Mouse (Mus musculus) lung, postnatal 0 days (tissue): ENCODE data around the gene Syt5.

ENCODE experiments used
- CTCF ChIP-seq: IDR thresholded peaks from 2 replicates; pipeline ENCODE4 v1.5.1; 2016; ENCODE audit warnings: antibody characterized with exemption, mild to moderate bottlenecking
- EP300 ChIP-seq: IDR thresholded peaks from 2 replicates; pipeline ENCODE4 v1.6.1; 2016; ENCODE audit warnings: antibody characterized with exemption, mild to moderate bottlenecking, control low read depth

DNA sequence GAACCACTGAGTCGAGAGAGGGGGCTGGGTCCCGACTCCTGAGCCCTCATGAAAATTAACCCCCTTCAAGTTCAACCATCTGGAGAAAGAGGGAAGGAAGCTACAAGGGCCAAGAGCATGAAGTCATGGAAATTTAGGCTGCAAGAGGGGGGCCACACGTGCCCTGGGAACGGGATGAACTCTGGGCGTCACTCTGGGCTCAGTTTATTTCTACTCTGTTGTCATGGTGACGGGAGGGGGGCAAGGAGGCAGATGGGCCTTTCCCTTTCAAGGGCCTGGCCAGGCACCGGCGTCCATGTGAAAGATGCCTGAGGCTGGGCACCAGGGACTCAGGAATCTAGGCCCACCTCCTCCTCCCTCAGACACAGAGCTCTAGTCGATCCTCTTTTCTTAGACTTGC, 49.1 kb downstream of the Syt5 start:
- 0 out of 2 replicates have a peak, but pooled peaks have one; percentile 1 for TF ChIP-seq CTCF
- TF ChIP-seq EP300 = peak; percentile 92
